Mouse (Mus musculus): Measurements from ENCODE around the gene Rab21.

The Rab21 gene

DNA sequence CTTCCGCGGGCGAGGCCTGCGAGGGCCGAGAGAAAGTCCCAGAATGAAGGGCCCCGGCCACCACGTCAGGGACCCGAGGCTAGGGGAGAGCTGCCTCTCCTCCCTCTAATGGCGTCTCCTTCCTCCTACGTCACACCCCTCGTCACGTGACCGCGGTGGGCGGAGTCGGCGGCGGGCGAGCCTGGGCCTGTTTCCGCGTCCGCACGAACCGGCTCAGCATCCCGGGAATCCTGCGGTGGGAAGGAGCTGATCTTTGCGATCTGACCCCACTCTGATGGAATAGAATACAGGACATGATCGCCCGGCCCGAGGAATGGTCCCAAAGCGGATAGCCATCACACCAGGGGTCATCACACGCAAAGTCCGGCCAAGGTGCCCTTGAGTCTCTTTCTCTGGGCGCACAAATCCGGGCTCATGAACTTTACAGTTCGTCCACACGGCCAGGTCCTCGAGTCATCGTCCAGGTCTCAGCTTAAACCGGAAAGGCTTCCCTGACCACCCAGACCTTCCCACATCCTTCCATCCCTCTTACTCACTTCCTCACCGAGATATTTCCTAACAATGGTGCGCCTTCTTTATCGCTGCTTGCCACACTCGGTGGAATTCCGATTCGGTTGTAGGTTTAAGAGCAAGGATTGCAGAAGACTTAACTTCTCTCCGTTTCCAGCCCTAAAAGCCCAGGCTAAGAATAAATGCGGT lies at the start of gene Rab21:
TSS of gene Rab21 (minus strand) at position 122 of the 699 bp plus-strand sequence.
- peak; percentile 99 for DNase-seq (ENCODE audit: low spot score in 2 of 2)

DNA sequence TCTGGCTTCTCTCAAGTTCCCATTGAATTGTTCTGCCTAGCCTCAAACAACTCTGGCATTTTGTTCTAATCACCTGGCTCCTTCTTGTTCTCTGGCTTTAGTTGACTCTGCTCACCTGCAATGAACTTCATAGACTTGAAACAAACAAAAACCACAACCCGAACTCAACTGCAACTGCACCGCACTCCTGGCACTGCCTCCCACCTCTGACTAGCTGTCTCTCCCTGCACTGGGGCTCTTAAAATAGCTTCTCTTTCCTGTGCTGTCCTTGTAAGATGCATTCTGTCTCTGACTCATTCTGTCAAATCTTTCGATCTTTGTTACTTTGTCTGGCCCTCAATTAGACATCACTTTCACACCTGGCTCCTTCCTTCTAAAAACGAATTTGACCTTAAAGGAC lies 47.8 kb upstream of the Rab21 start:
- no peak for DNase-seq (ENCODE audit: low spot score in 2 of 2)

DNA sequence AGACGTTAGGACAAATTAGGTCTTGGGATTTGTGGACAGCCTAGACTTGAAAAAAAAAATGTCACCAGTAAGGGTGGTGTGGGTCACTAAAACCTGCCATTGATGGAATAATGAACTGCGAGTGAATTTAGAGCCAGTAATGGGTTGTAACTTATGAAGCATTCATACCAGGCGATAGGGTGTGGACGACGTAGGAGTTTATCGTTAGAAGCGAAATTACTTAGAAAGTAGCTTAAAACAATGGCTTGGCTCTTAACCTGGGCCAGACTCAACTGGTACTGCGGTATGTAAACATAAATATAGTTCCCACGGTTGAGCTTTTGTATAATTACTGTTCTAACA lies 47.2 kb upstream of the Rab21 start:
- no peak for DNase-seq (ENCODE audit: low spot score in 2 of 2)

DNA sequence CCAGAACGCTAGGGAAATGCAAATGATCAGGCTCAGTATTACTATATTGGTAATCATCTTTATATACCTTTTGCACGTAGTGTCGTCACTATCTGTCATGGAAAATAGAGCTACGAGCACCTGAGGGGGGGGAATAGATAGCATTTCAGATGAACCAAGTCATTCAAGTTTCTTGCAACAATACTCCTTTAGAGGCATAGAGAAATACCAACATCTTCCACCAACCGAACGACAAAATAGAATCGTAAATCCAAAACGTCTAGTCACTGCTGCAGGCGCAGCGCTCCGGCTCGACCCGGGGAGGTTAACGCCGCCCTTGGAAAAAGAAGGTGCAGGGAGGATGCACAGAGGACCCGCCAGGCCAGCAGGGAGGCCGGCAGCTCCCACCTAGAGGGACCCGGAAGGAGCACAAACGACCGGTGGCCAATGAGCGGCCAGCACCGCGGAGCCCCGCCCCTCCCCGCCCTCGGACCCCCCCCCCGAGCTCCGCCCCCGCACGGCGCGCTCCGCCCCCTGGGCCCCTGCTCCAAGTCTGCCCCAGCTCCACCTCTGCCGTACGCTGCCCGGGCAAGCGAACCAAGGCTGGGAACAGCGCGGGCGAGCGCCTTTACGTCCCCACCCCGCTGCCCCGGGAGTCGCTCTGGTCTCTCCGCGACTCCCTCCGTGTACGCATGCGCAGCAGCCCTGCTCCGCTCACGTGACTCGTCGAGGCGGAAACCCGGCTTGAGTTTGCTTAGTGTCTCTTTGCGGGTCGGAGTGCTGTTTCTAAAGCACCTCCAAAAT lies 46.6 kb upstream of the Rab21 start, which contains the start of gene Tmem19:
TSS of gene Tmem19 (minus strand) at position 662 of the 783 bp plus-strand sequence.
- DNase-seq (ENCODE audit: low spot score in 2 of 2): peak; percentile 96 to 97

DNA sequence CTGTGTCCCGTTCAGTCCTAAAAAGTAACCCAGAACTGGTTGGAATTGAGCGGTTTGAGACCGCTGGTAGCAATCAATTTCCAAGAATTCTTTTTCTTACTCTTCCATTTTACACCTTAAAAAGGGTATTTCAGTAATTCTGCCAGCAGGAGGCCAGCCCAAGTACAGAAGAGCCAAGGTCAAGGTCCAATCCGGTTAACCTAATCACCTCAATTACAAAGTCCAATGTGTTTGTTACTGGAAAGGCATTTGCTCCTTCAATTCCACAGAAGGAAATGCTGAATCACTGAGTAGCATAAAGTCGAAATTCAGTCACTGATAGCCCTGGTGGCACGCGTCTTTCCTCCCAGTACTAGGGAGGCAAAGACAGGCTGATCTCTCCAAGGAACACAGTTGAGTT lies 43.7 kb upstream of the Rab21 start:
- DNase-seq (ENCODE audit: low spot score in 2 of 2): no peak

DNA sequence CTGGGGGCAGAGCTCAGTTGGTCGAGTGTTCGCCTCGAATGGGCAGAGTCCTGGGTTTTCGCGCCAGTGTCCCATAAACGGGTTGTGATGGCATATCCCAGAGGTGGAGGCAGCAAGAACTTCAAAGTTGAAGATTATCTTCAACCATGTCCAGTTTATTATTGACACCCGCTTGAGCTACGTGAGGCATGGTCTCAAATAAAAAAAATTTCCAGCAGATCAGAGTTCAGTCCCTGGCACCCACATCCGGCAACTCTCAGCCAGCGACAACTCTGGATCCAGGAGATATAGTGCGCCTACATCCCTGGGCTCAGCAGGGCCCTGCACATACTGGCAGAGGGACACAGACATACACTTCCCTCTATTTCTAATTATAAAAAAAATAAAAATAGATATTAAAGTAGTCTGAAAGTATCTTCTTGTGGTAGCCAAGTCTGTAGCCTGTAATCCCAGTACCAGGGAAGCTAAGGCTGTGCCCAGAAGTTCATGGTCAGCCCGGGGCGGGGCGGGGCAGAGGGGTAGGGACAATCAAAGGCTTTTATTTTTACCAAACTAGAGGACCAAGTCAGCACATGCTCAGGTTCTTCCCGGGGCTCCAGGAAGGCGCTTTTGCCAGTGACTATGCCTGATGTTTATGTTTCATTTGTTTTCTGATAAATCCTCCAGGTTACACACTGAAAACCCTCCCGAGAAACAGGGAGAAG lies 43.0 kb upstream of the Rab21 start:
- no peak for DNase-seq (ENCODE audit: low spot score in 2 of 2)

DNA sequence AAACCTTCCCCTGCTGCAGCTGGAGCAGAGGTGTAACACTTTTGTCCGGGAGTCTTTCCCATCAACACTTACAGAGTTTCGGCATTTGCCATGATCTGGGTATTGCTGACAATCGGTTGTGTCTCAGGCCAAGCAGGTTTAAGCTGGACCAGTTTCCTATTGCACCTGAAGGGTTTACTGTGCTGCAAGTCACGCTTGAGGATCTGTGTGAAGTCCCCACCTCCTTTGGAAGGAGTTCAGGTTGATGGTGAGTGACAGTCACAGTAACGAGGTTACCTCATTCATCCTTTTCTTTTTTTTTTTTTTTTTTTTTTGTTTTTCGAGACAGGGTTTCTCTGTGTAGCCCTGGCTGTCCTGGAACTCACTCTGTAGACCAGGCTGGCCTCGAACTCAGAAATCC lies 40.7 kb upstream of the Rab21 start:
- no peak for DNase-seq (ENCODE audit: low spot score in 2 of 2)

DNA sequence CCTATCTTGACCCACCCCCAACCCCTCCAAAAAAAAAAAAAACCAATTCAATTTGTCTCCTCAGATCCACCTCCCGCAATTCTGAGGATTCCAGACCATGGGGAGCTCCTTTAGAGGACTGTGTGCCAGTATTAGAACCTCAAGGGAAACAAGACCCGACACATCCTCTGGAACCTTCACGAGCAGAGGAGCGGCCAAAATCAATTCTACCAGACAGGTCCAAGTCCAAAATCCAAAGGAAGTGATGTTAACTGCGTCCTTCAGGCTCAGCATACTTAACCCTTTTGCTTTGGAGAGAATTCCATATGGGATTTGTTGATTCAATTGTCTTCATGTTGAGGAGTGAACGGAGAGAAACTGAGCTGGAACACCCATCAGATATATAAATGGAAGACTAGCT lies 39.6 kb upstream of the Rab21 start:
- no peak for DNase-seq (ENCODE audit: low spot score in 2 of 2)

DNA sequence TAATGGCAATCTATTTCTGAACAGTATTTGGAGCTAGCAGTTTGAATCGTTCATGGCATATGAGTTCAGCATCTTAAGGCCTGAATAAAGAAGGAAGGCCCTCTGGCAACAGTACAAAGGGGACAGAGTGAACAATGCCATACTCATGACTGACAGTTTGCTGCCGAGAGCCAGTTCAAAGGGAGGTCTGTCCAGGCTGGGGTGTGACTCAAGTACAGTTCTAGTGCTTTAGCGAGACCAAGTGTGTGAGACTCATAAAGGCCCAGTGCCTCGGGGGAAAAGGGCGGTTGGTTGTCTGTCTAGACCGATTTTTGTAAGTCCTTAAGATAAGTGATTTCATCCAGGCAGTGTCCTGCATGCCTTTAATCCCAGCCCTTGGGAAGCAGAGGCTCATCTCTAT lies 39.2 kb upstream of the Rab21 start:
- DNase-seq (ENCODE audit: low spot score in 2 of 2): no peak

DNA sequence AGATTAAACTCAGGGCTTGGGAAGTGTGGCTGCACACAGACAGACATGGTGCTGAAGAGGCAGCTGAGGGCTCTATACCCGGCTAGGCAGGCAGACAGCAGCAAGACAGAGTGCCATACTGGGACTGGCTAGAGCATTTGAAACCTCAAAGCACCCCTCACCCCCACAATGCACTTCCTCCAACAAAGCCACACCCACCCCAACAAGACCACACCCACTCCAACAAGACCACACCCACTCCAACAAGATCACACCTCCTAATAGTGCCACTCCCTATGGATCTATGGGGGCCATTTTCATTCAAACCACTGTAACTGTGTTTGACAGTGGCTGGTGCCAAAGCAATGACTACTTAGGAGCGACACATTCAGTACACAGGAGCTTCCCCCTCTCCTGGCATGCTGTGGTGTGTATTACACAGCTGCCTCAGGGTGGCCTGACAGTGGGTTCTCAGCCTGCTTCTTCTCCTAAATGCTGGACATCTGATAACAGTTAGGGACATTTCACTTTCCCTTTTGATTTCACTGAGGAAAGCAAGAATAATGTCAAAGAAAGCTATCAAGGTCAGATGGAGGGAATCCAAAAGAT lies 35.5 kb upstream of the Rab21 start:
- no peak for DNase-seq (ENCODE audit: low spot score in 2 of 2)

DNA sequence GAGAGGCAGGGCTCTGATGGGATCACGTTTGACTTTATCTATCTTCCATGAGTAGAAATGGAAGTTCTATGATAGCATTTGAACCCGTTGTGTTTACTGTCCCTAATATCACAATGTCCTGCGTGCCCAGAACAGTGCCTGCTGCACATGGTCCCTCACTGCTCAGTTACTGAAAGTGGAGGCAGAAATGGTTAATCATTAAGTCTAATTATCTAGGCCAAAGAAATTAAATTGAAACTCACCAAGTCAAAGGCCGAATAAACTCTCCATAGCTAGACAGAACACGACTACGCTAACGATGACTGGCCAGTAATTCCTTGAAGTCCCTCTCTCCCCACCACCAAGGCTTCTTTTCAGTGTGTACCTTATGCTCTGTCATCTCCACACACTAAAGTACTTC lies 34.1 kb upstream of the Rab21 start:
- DNase-seq (ENCODE audit: low spot score in 2 of 2): no peak

DNA sequence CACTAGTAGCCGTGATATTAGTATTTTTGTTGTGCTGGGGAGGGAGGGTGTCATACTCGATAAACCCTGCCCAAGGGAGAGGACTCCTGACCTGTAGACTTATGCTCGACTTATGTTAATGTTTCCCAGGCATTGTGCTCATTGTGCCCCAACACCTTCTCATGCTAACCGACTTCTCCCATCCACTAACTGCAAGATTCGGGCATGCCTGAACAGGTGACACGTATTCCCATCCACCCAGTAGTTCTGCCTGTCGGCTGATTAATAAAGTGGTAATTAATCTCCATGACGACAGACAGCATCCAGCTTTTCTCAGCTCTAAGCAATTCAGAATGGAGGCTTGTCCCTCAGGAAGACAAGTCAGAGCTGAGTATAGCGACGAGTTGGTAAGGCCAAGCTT lies 33.6 kb upstream of the Rab21 start:
- DNase-seq (ENCODE audit: low spot score in 2 of 2): no peak

DNA sequence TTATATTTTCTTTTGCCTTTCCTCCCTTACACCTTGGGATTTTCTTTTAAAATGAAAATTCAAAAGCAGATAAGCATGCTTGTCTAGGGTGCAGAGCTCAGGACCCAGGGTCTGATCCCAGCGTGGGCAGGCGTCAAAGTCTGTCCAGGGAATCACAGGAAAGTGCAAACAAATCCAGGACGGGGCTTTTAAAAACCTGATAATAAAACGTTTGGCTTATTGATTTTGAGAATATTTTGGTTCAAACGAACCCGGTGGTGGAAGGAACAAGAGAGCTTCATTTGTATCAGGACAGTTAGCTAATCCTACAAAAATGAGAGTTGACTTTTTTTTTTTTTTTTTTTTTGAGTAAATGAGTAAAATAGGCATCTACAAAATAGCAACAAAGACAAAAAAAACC lies 32.7 kb upstream of the Rab21 start:
- no peak for DNase-seq (ENCODE audit: low spot score in 2 of 2)

DNA sequence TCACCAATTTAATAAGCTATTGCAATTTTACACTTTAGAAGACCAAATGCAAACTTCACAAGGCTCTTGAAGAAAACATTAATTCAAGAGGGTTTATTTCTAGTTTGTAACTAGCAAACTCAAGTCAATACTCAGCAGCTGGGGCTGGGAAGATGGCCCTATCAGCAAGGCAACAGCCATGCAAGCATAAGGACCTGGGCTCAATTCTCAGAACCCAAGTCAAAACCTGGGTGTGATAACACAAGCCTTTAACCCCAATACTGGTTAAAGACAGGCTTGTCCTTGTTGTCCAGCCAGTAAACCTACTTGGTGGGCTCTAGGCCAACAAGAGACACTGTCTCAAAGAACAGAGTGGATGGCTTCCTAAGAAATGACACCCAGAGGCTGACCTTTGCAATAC lies 31.1 kb upstream of the Rab21 start:
- no peak for DNase-seq (ENCODE audit: low spot score in 2 of 2)

DNA sequence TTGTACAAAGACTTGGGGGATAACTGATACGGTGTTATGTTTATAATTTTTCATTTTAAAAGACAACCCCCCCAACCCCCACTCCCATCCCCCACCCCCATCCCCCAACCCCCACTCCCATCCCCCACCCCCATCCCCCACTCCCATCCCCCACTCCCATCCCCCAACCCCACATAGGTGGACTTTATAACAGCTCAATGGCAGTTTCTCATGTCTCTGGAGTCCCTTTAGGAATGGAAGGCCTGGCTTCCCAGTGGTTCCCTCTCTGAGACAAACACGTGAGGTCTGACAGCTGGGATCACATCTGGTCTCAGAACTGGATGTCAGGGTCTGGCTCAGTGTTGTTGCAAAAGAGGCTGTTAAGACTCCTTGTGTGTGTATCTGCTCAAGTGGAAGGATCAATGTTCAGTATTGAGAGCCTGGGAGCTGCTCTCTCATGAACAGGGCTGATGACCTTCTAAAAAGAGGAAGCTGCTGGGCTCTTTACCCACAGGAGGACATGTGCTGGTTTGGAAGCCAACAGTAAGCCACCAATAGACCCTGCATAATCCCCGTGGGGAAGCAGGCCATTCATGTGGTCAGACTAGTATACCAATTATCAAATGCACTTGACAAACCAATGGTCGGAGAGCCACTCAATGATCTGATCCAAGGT lies 27.5 kb upstream of the Rab21 start:
- DNase-seq (ENCODE audit: low spot score in 2 of 2): no peak

DNA sequence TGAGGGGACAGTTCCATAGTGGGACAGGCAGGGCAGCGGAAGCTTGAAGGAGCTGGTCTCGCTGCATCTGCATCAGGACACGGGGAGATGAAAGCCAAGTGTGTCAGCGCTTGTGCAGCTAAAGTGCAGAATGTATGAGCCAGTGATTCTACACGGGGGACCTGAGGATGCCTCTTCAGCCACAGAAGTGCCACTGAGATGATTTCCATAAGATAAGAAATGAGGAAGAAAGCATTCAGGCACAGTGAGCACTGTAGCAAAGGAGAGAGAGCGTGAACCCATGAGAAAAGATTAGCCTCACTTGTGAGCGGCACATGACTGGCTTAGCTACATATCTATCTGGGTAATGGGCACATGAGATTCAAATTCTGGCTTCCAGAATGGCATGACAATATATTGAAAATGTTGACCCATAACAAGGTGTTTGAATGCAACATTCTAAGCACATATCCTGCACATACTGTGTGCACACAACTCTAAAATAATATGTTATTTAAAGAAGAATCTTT lies 24.5 kb upstream of the Rab21 start:
- no peak for DNase-seq (ENCODE audit: low spot score in 2 of 2)

DNA sequence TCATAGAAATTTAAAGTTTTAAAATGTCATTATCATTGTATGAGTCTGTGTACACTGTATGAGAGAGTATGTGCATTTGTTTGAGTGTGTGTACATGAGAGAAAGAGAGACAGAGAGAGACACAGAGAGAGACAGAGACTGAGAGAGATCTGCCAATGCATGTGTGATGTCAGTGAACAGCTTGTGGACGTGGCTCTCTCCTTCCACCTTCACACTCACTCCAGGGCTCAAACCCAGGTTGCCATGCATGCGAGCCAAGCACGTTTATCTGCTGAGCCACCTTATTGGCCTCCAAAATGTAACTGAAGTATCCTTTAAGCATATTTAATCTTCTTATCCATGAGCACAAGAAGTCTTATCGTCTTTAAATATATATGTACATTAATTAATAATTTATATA lies 21.5 kb upstream of the Rab21 start:
- no peak for DNase-seq (ENCODE audit: low spot score in 2 of 2)

DNA sequence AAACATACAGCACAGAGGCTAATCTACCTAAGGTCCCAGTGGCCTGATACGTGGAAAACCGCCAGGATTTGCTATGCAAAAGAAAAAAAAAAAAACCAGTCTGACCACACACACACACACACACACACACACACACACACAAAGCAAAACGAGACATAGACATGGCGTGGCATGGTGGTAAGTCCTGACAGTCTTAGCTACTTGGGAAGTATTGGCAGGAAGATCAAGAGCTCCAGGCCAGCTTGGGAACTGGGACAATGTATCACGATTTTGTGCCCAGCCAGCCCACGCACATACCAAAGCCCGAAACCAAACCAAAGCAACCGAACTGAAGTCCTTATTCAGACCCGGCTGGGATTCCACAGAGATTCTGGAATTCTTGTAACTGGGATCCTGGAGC lies 18.1 kb upstream of the Rab21 start:
- no peak for DNase-seq (ENCODE audit: low spot score in 2 of 2)

DNA sequence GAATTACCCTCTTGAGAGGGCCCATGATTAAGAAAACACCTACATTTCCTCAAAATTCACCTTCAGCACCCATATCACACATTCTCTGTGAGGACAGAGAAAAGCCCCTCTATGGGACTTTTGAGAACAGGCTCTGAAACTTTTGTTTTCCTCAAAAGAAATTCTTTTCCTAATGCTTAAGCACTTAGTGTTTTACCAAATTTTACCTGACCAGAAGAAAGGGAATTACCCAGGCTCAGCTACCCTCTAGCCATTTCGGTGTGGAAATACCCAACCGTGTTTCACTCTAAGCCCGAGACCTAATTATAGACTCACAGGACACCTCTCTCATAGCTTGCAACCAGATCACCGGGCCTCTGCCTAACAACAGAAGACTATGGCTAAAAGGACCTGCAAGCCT lies 17.6 kb upstream of the Rab21 start:
- no peak for DNase-seq (ENCODE audit: low spot score in 2 of 2)

DNA sequence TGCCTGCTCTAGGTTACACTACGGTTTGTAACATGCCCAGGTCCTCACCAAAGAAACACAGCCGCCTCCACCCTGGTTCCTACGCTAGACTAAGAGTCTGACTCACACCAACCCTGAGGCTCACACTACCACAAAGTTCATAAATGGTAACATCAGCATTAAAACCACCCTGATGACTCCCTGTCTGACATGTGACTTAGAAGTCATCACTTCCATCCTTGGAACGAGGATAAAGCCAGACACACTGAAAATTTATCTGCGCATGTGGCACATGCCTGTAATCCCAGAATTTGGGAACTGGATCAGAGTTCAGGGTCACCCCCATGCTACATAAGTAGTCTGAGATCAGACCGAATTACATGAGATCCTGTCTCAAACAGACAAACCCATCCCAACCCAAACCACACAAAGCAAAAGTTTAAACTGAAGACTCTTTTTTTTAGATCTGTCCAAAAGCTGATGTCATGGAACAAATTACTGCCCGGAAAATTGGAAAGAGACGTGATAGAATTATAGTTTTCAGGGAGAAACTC lies 17.1 kb upstream of the Rab21 start:
- DNase-seq (ENCODE audit: low spot score in 2 of 2): no peak

DNA sequence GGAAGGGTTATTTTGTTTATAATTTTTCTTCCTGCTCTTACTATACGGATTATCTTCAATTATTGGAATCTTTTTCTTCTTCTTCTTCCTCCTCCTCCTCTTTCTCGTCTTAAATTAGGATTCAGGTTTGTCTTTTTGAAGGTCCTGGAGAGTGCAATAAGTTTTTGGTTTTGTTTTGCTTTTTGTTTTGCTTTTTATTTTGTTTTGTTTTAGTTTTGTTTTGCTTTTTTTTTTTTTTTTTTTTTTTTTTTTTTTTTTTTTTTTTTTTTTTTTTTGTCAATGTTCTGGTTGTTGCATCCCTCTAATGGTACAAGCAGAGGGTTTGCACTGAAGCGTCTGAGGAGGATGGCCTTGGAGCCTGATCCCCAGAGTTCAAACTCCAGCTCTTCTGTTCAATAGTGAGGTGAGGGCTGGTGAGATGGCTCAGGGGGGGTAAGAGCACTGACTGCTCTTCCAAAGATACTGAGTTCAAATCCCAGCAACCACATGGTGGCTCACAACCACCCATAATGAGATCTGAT lies 13.7 kb upstream of the Rab21 start:
- DNase-seq (ENCODE audit: low spot score in 2 of 2): no peak

Measured in cerebellum, postnatal 4 days (tissue).